Mouse (Mus musculus): ENCODE measurements around the gene Tecr. TPM values are rescaled to one million over a fixed set of nuclear protein-coding genes. Genes with fewer than 3 reads are reported as not detected.

The Tecr gene
- total and polyA plus RNA-seq, 2 experiments from 2014 or later = 857 to 1,117 TPM

DNA sequence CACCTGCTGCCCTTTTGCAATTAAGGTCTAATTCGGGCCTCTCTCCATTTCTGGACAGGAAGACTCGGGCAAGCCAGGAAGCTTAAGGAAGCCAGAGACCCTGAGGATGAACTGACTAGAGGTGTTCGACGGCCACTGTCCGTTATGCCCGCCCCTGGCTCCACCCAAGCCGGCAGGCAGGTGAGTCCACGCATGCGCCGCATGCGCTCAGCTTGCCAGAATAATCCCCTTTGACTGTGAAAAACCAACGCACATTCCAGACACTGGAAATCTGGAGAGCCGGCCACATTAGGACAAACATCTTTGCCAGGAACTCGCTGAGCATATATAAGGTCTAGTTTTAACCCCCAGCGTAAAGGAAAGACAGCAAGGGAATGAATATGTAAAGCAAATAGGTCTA, 24.5 kb downstream of the Tecr start:
- no peak for TF ChIP-seq CTCF (IDR thresholded peaks at IDR 0.05; ENCODE audit: low read depth)
- 88% methylated on average over 15 of the region's 15 CpGs for WGBS
- Histone ChIP-seq H3K9ac (no peak overlapping the region), H3K27me3 (ENCODE audit: insufficient read depth, low read length) (no peaks in the 10 kb centered on the region), H3K4me1 (ENCODE audit: insufficient read depth) (no peaks in the 10 kb centered on the region), H3K9me3 (ENCODE audit: low read length) (no peaks in the 10 kb centered on the region), H3K4me3 (ENCODE audit: low read depth, low read length) (no peak overlapping the region), H3K36me3 (ENCODE audit: insufficient read depth) (peaks cover 10% of the 10 kb centered on the region), H3K4me2 (ENCODE audit: low read depth) (no peak overlapping the region), H3K27ac (ENCODE audit: low read depth, low read length) (no peak overlapping the region)
- DNase-seq (no peak), ATAC-seq (no peak)

DNA sequence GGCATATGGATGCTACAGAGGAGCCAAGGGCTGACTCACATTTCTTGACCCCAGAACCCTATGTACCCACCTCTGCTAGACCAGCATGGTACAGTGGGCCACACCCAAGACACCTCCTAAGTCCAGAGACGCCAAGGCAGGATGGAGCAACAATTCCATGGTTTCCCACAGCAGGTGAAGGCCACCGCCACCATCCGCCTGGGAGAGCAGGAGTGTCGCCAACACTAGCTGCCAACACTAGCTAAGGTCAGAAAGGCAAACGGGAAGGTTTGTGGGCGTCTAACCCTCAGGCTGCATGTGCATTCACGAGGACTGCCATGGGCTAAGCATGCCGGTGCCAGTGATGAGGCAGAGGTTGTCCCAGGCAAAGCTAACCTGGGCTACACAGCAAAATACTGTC, 25.5 kb downstream of the Tecr start:
- Histone ChIP-seq H3K27ac (ENCODE audit: low read depth, low read length) (no peak overlapping the region), H3K9me3 (ENCODE audit: low read length) (no peaks in the 10 kb centered on the region), H3K4me2 (ENCODE audit: low read depth) (no peak overlapping the region), H3K9ac (no peak overlapping the region), H3K4me1 (ENCODE audit: insufficient read depth) (0 out of 2 replicates have a peak, but pooled peaks cover 3% of the 10 kb centered on the region), H3K27me3 (ENCODE audit: insufficient read depth, low read length) (no peaks in the 10 kb centered on the region), H3K4me3 (ENCODE audit: low read depth, low read length) (no peak overlapping the region), H3K36me3 (ENCODE audit: insufficient read depth) (peaks cover 7% of the 10 kb centered on the region)
- ATAC-seq (no peak), DNase-seq (no peak)
- no peak for TF ChIP-seq CTCF (IDR thresholded peaks at IDR 0.05; ENCODE audit: low read depth)
- WGBS = 84% methylated on average over 8 of the region's 8 CpGs

DNA sequence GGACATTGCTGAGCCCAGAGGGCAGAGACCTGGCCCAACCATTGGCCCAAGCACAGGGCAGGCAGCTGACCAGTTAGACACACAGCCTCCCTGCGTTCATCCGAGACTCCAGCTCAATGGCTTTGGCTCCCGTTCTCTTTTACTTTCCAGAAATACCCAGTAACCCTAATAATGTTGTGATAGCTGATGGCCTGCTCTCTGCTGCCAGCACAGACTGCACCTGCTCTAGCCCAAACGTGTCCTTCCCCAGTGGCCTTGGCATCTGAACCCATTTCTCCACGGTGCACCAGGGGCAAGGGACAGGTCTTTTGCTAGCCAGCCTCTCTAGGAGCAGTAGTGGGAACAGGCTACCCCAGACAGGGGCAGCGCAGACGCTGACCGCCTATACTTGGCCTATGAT, 26.9 kb downstream of the Tecr start:
- Histone ChIP-seq H3K4me3 (ENCODE audit: low read depth, low read length) (no peak overlapping the region), H3K9ac (no peak overlapping the region), H3K9me3 (ENCODE audit: low read length) (no peaks in the 10 kb centered on the region), H3K27ac (ENCODE audit: low read depth, low read length) (no peak overlapping the region), H3K4me2 (ENCODE audit: low read depth) (no peak overlapping the region), H3K36me3 (ENCODE audit: insufficient read depth) (peaks cover 7% of the 10 kb centered on the region), H3K27me3 (ENCODE audit: insufficient read depth, low read length) (no peaks in the 10 kb centered on the region), H3K4me1 (ENCODE audit: insufficient read depth) (0 out of 2 replicates have a peak, but pooled peaks cover 3% of the 10 kb centered on the region)
- DNase-seq (no peak), ATAC-seq (no peak)
- TF ChIP-seq CTCF (IDR thresholded peaks at IDR 0.05; ENCODE audit: low read depth) = no peak
- 86% methylated on average over 8 of the region's 8 CpGs for WGBS

DNA sequence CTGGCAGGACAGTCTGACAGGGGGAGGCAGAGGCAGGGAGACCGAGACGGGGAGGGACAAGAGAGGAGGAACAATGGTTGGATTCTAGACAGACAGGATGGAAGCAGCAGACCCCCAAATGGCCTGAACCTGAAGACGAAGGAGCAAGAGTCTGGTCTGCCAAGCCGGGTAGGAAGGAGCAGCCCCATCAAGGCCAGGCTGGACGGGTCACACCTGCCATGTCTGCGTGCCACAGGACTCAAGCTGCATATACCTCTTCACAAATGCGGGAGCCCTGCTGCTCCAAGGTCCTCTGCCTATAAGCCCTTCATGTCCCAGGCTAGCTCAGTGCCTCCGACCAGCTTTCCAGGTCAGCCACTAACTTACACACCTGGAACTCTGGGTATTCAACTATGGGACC, 28.1 kb downstream of the Tecr start:
- 0 out of 2 replicates have a peak, but pooled peaks cover 3% of the 10 kb centered on the region for H3K4me1 ChIP-seq (ENCODE audit: insufficient read depth)
- DNase-seq (no peak), ATAC-seq (no peak)
- H3K4me2 ChIP-seq (ENCODE audit: low read depth) = no peak overlapping the region
- no peaks in the 10 kb centered on the region for H3K27me3 ChIP-seq (ENCODE audit: insufficient read depth, low read length)
- H3K4me3 ChIP-seq (ENCODE audit: low read depth, low read length) = no peak overlapping the region
- TF ChIP-seq CTCF (IDR thresholded peaks at IDR 0.05; ENCODE audit: low read depth) = no peak
- no peak overlapping the region for H3K27ac ChIP-seq (ENCODE audit: low read depth, low read length)
- H3K9ac ChIP-seq = no peak overlapping the region
- whole genome bisulfite sequencing = 93% methylated on average over 8 of the region's 8 CpGs
- peaks cover 7% of the 10 kb centered on the region for H3K36me3 ChIP-seq (ENCODE audit: insufficient read depth)
- H3K9me3 ChIP-seq (ENCODE audit: low read length) = no peaks in the 10 kb centered on the region

DNA sequence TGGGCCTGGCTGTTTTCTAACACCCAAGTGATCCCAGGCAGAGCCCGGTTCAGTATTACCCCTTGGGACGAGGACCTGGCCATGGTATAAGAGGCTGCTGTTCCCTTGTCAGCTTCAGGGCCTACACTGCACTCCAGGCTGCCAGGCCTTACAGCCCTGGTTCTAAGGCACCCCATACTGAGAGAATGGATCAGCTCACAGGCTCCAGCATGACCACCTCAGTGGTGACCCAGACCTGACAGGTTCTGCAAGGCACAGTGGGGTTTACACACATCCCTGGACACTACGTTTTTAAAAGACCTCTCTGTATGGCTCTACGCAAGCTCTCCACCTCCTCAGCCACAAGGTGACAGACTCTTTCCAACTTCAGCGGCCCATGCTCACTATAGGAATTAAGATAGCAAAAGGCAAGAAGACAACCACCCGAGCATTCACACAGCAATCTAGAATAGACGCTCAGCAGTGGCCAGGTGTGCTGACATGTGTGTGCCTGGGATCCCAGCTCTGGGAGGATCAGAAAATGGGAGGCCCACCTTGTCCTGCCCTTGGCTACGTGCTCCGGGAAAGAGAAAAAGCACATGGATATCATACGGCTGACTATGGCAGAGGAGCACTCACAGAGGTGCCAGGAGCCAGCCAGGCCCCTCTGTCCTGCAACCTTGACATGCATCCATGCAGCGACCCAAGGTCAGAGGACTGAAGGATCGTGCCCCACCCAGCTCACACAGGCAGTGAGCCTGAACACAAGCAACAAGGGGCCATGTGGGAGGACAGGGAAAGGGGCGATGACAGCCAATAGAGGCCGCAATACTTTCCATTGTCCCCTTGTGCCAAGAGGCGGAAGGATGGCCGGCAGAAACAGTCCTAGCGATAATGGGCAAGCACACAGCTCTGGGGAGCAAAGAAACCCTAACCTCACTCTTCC, 29.4 kb downstream of the Tecr start:
- Histone ChIP-seq H3K4me3 (ENCODE audit: low read depth, low read length) (no peak overlapping the region), H3K4me2 (ENCODE audit: low read depth) (no peak overlapping the region), H3K9ac (no peak overlapping the region), H3K27me3 (ENCODE audit: insufficient read depth, low read length) (no peaks in the 10 kb centered on the region), H3K4me1 (ENCODE audit: insufficient read depth) (0 out of 2 replicates have a peak, but pooled peaks cover 3% of the 10 kb centered on the region), H3K36me3 (ENCODE audit: insufficient read depth) (peaks cover 13% of the 10 kb centered on the region), H3K27ac (ENCODE audit: low read depth, low read length) (no peak overlapping the region), H3K9me3 (ENCODE audit: low read length) (no peaks in the 10 kb centered on the region)
- WGBS = 73% methylated on average over 17 of the region's 17 CpGs
- no peak for ATAC-seq
- TF ChIP-seq CTCF (IDR thresholded peaks at IDR 0.05; ENCODE audit: low read depth) = no peak
- no peak for DNase-seq

DNA sequence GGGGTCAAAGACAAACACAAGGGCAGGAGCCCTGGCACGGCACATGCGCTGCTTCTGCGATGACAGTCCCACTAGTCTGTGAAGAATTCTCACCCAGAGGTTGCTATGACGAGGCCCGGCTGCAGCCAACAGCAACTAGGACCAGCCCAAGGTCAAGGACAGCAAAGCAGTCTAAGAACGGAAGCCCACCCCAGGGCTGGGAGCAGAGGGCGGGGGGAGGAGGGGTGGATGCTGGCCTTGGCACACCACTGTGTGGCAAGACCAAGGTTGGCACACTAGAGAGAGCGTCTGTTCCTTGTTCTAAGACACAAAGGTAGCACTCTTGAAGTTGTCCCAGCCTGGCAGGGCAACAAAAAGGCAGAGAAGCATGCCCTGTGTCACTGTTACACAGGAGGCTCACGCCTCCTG, 30.4 kb downstream of the Tecr start:
- DNase-seq (no peak), ATAC-seq (peak; percentile 30)
- TF ChIP-seq CTCF (IDR thresholded peaks at IDR 0.05; ENCODE audit: low read depth) = no peak
- Histone ChIP-seq H3K4me2 (ENCODE audit: low read depth) (no peak overlapping the region), H3K27me3 (ENCODE audit: insufficient read depth, low read length) (no peaks in the 10 kb centered on the region), H3K36me3 (ENCODE audit: insufficient read depth) (peaks cover 20% of the 10 kb centered on the region), H3K4me3 (ENCODE audit: low read depth, low read length) (no peak overlapping the region), H3K9ac (no peak overlapping the region), H3K9me3 (ENCODE audit: low read length) (no peaks in the 10 kb centered on the region), H3K27ac (ENCODE audit: low read depth, low read length) (no peak overlapping the region), H3K4me1 (ENCODE audit: insufficient read depth) (0 out of 2 replicates have a peak, but pooled peaks cover 3% of the 10 kb centered on the region)
- WGBS = 53% methylated on average over 9 of the region's 9 CpGs

DNA sequence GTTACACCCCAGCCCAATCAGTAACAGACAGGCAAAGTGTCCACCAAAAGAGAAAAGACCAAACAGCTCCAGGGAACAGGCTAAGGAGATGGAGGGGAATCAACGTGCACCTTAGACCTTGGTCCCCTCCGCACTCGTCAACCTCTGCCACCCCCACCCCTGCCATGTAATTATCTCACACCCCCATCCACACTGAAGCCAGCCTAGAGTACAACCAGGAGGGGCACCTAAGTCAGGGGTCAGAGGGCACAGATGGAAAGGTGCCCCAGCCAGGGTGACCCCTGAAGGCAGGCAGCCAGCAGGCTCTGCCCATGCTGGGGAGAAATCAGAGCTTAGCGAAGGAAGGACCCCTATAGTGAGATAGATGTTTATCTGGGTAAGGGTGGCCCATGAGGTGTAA, 30.9 kb downstream of the Tecr start:
- DNase-seq (no peak), ATAC-seq (no peak)
- WGBS = 80% methylated on average over 4 of the region's 4 CpGs
- Histone ChIP-seq H3K27ac (ENCODE audit: low read depth, low read length) (no peak overlapping the region), H3K36me3 (ENCODE audit: insufficient read depth) (peaks cover 25% of the 10 kb centered on the region), H3K27me3 (ENCODE audit: insufficient read depth, low read length) (no peaks in the 10 kb centered on the region), H3K4me2 (ENCODE audit: low read depth) (no peak overlapping the region), H3K4me1 (ENCODE audit: insufficient read depth) (0 out of 2 replicates have a peak, but pooled peaks cover 3% of the 10 kb centered on the region), H3K4me3 (ENCODE audit: low read depth, low read length) (no peak overlapping the region), H3K9me3 (ENCODE audit: low read length) (no peaks in the 10 kb centered on the region), H3K9ac (no peak overlapping the region)
- no peak for TF ChIP-seq CTCF (IDR thresholded peaks at IDR 0.05; ENCODE audit: low read depth)
